26 mouse cellular contexts compared by ENCODE assay signal in genomic region chr12:38729661-38730060, GRCm38 (mm10).
"Had no signal": no experiment of that assay in that cellular context is flagged by ENCODE, and none has a peak within 500 bp of the region (broad histone marks: within the 10 kb centered on the region; RNA-seq: fewer than 3 reads in every experiment).

No protein-coding gene starts in this region.

- H3K9ac ChIP-seq: heart, embryonic 13.5 days; heart, embryonic 15.5 days; hindbrain, embryonic 12.5 days; hindbrain, embryonic 14.5 days; intestine, embryonic 15.5 days; limb, embryonic 12.5 days; liver, embryonic 13.5 days; liver, embryonic 15.5 days had no signal

- H3K4me3 ChIP-seq: heart, adult 2 months; heart, embryonic 13.5 days; heart, embryonic 15.5 days; hindbrain, embryonic 10.5 days; hindbrain, embryonic 12.5 days; intestine, embryonic 15.5 days; layer of hippocampus, adult 2 months; left cerebral cortex, adult 2 months; limb, embryonic 10.5 days; limb, embryonic 12.5 days; liver, embryonic 13.5 days; liver, embryonic 15.5 days had no signal

- DNase-seq: gastrocnemius, postnatal 14 days; gastrocnemius, postnatal 36 days; heart, adult 2 months; heart, postnatal 14 days; heart, postnatal 4 days; kidney, adult 18-20 months; kidney, adult 8-10 months; kidney, postnatal 10 days; kidney, postnatal 25 days; kidney, postnatal 4 days; liver; liver, embryonic 13.5 days had no signal

- H3K27me3 ChIP-seq: heart, embryonic 13.5 days; heart, embryonic 15.5 days; hindbrain, embryonic 12.5 days; intestine, embryonic 15.5 days; limb, embryonic 12.5 days; liver, embryonic 13.5 days; liver, embryonic 15.5 days had no signal

- H3K27ac ChIP-seq: heart, adult 2 months; heart, embryonic 13.5 days; heart, embryonic 15.5 days; hindbrain, embryonic 10.5 days; hindbrain, embryonic 12.5 days; hindbrain, embryonic 14.5 days; intestine, embryonic 15.5 days; layer of hippocampus, adult 2 months; left cerebral cortex, adult 2 months; limb, embryonic 10.5 days; limb, embryonic 12.5 days; liver, embryonic 13.5 days; liver, embryonic 15.5 days had no signal

- H3K4me1 ChIP-seq: heart, embryonic 13.5 days; heart, embryonic 15.5 days; hindbrain, embryonic 10.5 days; hindbrain, embryonic 12.5 days; intestine, embryonic 15.5 days; limb, embryonic 10.5 days; limb, embryonic 12.5 days; liver, embryonic 13.5 days; liver, embryonic 15.5 days had no signal

- ATAC-seq: hindbrain, embryonic 16.5 days; inflammation-experienced regulatory T-cells, adult 6 months; intestine, embryonic 15.5 days; intestine, postnatal 0 days had no signal

- H3K36me3 ChIP-seq: heart, embryonic 13.5 days; heart, embryonic 15.5 days; hindbrain, embryonic 10.5 days; hindbrain, embryonic 12.5 days; intestine, embryonic 15.5 days; limb, embryonic 10.5 days; limb, embryonic 12.5 days; liver, embryonic 13.5 days; liver, embryonic 15.5 days had no signal

- H3K9me3 ChIP-seq: heart, embryonic 13.5 days; heart, embryonic 15.5 days; hindbrain, embryonic 10.5 days; hindbrain, embryonic 12.5 days; intestine, embryonic 15.5 days; limb, embryonic 10.5 days; limb, embryonic 12.5 days; liver, embryonic 15.5 days had no signal
